Mouse (Mus musculus): Measurements from ENCODE around the gene Atp2c1. TPM values are rescaled to one million over a fixed set of nuclear protein-coding genes. Genes with fewer than 3 reads are reported as not detected.

The Atp2c1 gene
- polyA plus RNA-seq, 1 experiment from 2014 or later = 100 TPM

- H3K4me1 ChIP-seq = peaks cover 11% of the 10 kb centered on the region; the same call in 1 of the 2 replicates
- no peak overlapping the region for H3K4me2 ChIP-seq (replicated peaks)
- no peak for ATAC-seq (ENCODE audit: low FRiP score, low read depth)
- peaks cover 5% of the 10 kb centered on the region; the same call in 1 of the 2 replicates for H3K36me3 ChIP-seq
- WGBS = 89% methylated on average over 4 of the region's 4 CpGs
- no peak overlapping the region for H3K4me3 ChIP-seq
- H3K27ac ChIP-seq = no peak overlapping the region
- no peaks in the 10 kb centered on the region for H3K27me3 ChIP-seq (replicated peaks)
- H3K9ac ChIP-seq = no peak overlapping the region
- H3K9me3 ChIP-seq = no peaks in the 10 kb centered on the region
These were observed 44.2 kb downstream of the Atp2c1 start for GRCm38 (mm10) chr9:105482715-105483510.

DNA sequence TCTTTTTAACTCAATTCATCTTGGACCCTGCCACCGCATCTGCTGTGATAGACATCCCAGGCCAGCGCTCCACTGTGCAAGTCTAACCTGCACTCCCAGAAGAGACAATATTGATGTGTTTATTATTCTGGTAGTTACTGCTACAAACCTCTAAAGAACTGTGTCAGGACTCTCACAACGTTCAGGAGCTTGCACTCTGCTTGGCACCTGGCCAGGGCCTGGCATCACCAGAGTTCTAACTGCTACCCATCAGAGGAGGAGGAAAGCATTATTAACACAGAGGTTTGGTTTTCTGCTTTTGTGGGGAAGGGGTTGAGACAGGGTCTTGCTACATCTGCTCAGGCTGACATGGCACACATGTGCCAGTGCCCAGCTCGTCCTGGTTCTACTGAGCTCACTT lies 45.0 kb downstream of the Atp2c1 start:
- H3K4me2 ChIP-seq (replicated peaks) = no peak overlapping the region
- H3K9me3 ChIP-seq = no peaks in the 10 kb centered on the region
- 81% methylated on average over 4 of the region's 4 CpGs for WGBS
- peaks cover 4% of the 10 kb centered on the region; the same call in 1 of the 2 replicates for H3K36me3 ChIP-seq
- H3K4me1 ChIP-seq = peaks cover 11% of the 10 kb centered on the region; the same call in 1 of the 2 replicates
- no peak overlapping the region for H3K27ac ChIP-seq
- H3K27me3 ChIP-seq (replicated peaks) = no peaks in the 10 kb centered on the region
- no peak overlapping the region for H3K9ac ChIP-seq
- ATAC-seq (ENCODE audit: low FRiP score, low read depth) = no peak
- H3K4me3 ChIP-seq = no peak overlapping the region

GRCm38 (mm10) chr9:105476134-105476533 lies 51.0 kb downstream of the Atp2c1 start:
- Histone ChIP-seq H3K36me3 (no peaks in the 10 kb centered on the region; the same call in 1 of the 2 replicates), H3K4me2 (replicated peaks) (no peak overlapping the region)
- no peak for ATAC-seq (ENCODE audit: low FRiP score, low read depth)

GRCm38 (mm10) chr9:105474910-105475309 lies 52.2 kb downstream of the Atp2c1 start:
- 91% methylated on average over 3 of the region's 3 CpGs for WGBS
- Histone ChIP-seq H3K27me3 (replicated peaks) (no peaks in the 10 kb centered on the region), H3K27ac (no peak overlapping the region), H3K4me3 (no peak overlapping the region), H3K36me3 (peaks cover under 1% of the 10 kb centered on the region), H3K4me2 (replicated peaks) (no peak overlapping the region), H3K9ac (no peak overlapping the region), H3K9me3 (no peaks in the 10 kb centered on the region), H3K4me1 (no peaks in the 10 kb centered on the region)
- ATAC-seq (ENCODE audit: low FRiP score, low read depth) = no peak

More at GRCm38 (mm10) chr9:105476134-105476533, 51.0 kb downstream of the Atp2c1 start:
- Histone ChIP-seq H3K4me3 (no peak overlapping the region), H3K27me3 (replicated peaks) (no peaks in the 10 kb centered on the region), H3K27ac (no peak overlapping the region), H3K4me1 (no peaks in the 10 kb centered on the region), H3K9ac (no peak overlapping the region), H3K9me3 (no peaks in the 10 kb centered on the region)
- 96% methylated on average over 3 of the region's 3 CpGs for WGBS

DNA sequence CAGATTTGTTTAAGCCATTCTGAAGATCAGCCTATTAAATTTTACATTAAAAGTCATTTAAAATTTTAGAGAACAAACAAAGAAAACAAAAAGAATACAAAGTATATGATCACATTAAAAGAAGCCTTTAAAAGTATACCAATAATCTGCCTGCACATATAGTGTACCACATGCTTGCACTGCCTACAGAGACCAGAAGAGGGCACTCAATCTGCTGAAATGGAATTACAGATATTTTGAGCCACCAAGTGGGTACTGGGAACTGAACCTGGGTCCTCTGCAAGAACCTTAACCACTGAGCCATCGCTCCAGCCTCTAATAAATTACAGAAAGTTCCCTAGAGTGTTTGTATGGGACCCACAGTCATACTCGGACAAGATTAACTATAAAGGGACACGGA lies 59.3 kb downstream of the Atp2c1 start:
- Histone ChIP-seq H3K27me3 (replicated peaks) (no peaks in the 10 kb centered on the region), H3K9ac (no peak overlapping the region), H3K4me3 (no peak overlapping the region), H3K27ac (no peak overlapping the region), H3K4me2 (replicated peaks) (no peak overlapping the region), H3K36me3 (peaks cover 20% of the 10 kb centered on the region), H3K9me3 (0 out of 2 replicates have a peak, but pooled peaks cover 3% of the 10 kb centered on the region), H3K4me1 (no peaks in the 10 kb centered on the region)
- WGBS = 97% methylated on average over 3 of the region's 3 CpGs
- no peak for ATAC-seq (ENCODE audit: low FRiP score, low read depth)

- H3K4me1 ChIP-seq = no peaks in the 10 kb centered on the region
- no peak overlapping the region for H3K27ac ChIP-seq
- H3K4me2 ChIP-seq (replicated peaks) = no peak overlapping the region
- H3K27me3 ChIP-seq (replicated peaks) = no peaks in the 10 kb centered on the region
- no peak for ATAC-seq (ENCODE audit: low FRiP score, low read depth)
- no peak overlapping the region for H3K9ac ChIP-seq
- peaks cover 32% of the 10 kb centered on the region for H3K36me3 ChIP-seq
- no peak overlapping the region for H3K4me3 ChIP-seq
- H3K9me3 ChIP-seq = no peaks in the 10 kb centered on the region
- 96% methylated on average over 7 of the region's 7 CpGs for WGBS
These were observed 65.6 kb downstream of the Atp2c1 start for GRCm38 (mm10) chr9:105461496-105461895.

- ATAC-seq (ENCODE audit: low FRiP score, low read depth) = no peak
These were observed 68.1 kb downstream of the Atp2c1 start for GRCm38 (mm10) chr9:105459032-105459431.

GRCm38 (mm10) chr9:105408549-105408948 lies 118.6 kb downstream of the Atp2c1 start:
- no peak overlapping the region for H3K4me3 ChIP-seq
- H3K36me3 ChIP-seq = peaks cover 27% of the 10 kb centered on the region; the same call in 1 of the 2 replicates
- no peak overlapping the region for H3K4me2 ChIP-seq (replicated peaks)
- 94% methylated on average over 6 of the region's 6 CpGs for WGBS
- H3K9me3 ChIP-seq = no peaks in the 10 kb centered on the region
- no peaks in the 10 kb centered on the region for H3K4me1 ChIP-seq
- no peaks in the 10 kb centered on the region for H3K27me3 ChIP-seq (replicated peaks)
- ATAC-seq (ENCODE audit: low FRiP score, low read depth) = no peak
- H3K27ac ChIP-seq = no peak overlapping the region
- no peak overlapping the region for H3K9ac ChIP-seq

More at GRCm38 (mm10) chr9:105459032-105459431, 68.1 kb downstream of the Atp2c1 start:
- no peaks in the 10 kb centered on the region for H3K9me3 ChIP-seq
- no peaks in the 10 kb centered on the region for H3K4me1 ChIP-seq
- no peaks in the 10 kb centered on the region for H3K27me3 ChIP-seq (replicated peaks)
- WGBS = 93% methylated on average over 13 of the region's 13 CpGs
- H3K9ac ChIP-seq = no peak overlapping the region
- no peak overlapping the region for H3K4me2 ChIP-seq (replicated peaks)
- peaks cover 32% of the 10 kb centered on the region for H3K36me3 ChIP-seq
- no peak overlapping the region for H3K4me3 ChIP-seq
- H3K27ac ChIP-seq = no peak overlapping the region

- peak; percentile 95 for ATAC-seq (ENCODE audit: low FRiP score, low read depth)
- H3K4me1 ChIP-seq = peaks cover 7% of the 10 kb centered on the region
- peaks cover 6% of the 10 kb centered on the region for H3K36me3 ChIP-seq
- H3K27ac ChIP-seq = peak within 1 kb of the TSS; percentile 62
- H3K4me3 ChIP-seq = peak within 1 kb of the TSS; percentile 65
- H3K27me3 ChIP-seq (replicated peaks) = no peaks in the 10 kb centered on the region
- peak within 1 kb of the TSS; percentile 64 for H3K4me2 ChIP-seq (replicated peaks)
- H3K9me3 ChIP-seq = no peaks in the 10 kb centered on the region
- peak within 1 kb of the TSS; percentile 60 for H3K9ac ChIP-seq
- under 1% methylated on average over 44 of the region's 44 CpGs for WGBS
These were observed 131.9 kb downstream of the Atp2c1 start, which contains the start of the genes Aste1 and Nek11 for GRCm38 (mm10) chr9:105395218-105395627. TSS of gene Aste1 (plus strand) at chr9:105395392. TSS of gene Nek11 (minus strand) at chr9:105395524.

DNA sequence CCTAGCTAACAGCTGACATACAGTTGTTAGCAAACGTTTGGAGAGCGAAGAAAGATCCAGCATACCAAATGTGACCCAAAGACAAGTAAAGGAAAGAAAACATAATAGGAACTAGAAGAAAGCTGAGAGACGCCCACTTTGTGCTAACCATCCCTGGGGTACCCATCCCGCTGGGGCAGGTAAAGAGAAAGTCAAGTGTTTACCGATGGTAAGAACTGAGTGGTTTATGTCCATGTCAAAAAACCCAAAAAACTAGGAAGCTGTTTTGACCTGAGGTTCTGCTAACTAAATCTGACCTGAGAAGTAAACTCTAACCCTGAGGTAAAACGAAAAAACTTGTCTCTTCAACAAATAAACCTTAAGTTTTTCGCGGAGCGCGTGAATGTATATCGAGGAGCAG lies 132.4 kb downstream of the Atp2c1 start:
- Histone ChIP-seq H3K9me3 (no peaks in the 10 kb centered on the region), H3K4me3 (peak overlapping the region; percentile 65), H3K27ac (no peak overlapping the region), H3K4me2 (replicated peaks) (peak overlapping the region; percentile 64), H3K27me3 (replicated peaks) (no peaks in the 10 kb centered on the region), H3K4me1 (peaks cover 7% of the 10 kb centered on the region), H3K9ac (no peak overlapping the region; the same call in 1 of the 2 replicates), H3K36me3 (peaks cover 6% of the 10 kb centered on the region)
- ATAC-seq (ENCODE audit: low FRiP score, low read depth) = no peak
- WGBS = 15% methylated on average over 11 of the region's 11 CpGs

- Histone ChIP-seq H3K4me3 (no peak overlapping the region), H3K27me3 (replicated peaks) (no peaks in the 10 kb centered on the region), H3K36me3 (no peaks in the 10 kb centered on the region), H3K4me2 (replicated peaks) (no peak overlapping the region), H3K9ac (no peak overlapping the region), H3K4me1 (no peaks in the 10 kb centered on the region), H3K9me3 (no peaks in the 10 kb centered on the region), H3K27ac (no peak overlapping the region)
- ATAC-seq (ENCODE audit: low FRiP score, low read depth) = no peak
- 68% methylated on average over 4 of the region's 5 CpGs for WGBS
These were observed 136.5 kb downstream of the Atp2c1 start for GRCm38 (mm10) chr9:105390616-105391015.

DNA sequence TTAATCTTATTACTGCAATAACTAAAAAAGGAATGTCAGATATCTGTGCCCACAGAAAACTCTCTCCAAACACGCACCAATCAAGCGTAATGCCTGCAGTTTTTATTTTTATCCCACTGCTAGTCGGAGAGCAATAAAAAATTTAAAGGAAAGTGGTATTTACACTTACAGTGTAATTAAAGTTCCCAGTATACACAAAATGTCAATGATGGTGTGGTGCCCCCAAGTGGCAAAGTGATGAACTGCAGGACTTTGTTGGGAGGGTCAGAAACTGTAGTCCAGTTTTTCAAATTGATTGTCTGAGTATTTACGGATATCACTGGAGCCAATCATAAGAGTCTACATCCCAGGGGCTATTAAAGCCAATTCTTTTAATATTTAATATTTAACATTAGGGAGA lies 137.8 kb downstream of the Atp2c1 start:
- no peak overlapping the region for H3K4me2 ChIP-seq (replicated peaks)
- H3K4me3 ChIP-seq = no peak overlapping the region
- H3K9me3 ChIP-seq = no peaks in the 10 kb centered on the region
- WGBS = 15% methylated on average over 4 of the region's 4 CpGs
- H3K4me1 ChIP-seq = no peaks in the 10 kb centered on the region
- no peaks in the 10 kb centered on the region for H3K27me3 ChIP-seq (replicated peaks)
- H3K9ac ChIP-seq = no peak overlapping the region
- H3K27ac ChIP-seq = no peak overlapping the region
- H3K36me3 ChIP-seq = no peaks in the 10 kb centered on the region
- ATAC-seq (ENCODE audit: low FRiP score, low read depth) = no peak

Measured in neural tube, embryonic 12.5 days (tissue).